Mouse (Mus musculus) urinary bladder, adult 18-20 months (tissue): Measurements from ENCODE around the gene Nova1.
A peak's percentile ranks its signal among the peaks of the same experiment; 100 is the strongest.

Experiments used
- DNase-seq, 2 experiments: peaks; one replicate each; pipeline ENCODE4 v3.0.0; 2022; ENCODE audit warnings: low spot score in 2 of 2, mixed read lengths in 2 of 2

Gene Nova1

DNA sequence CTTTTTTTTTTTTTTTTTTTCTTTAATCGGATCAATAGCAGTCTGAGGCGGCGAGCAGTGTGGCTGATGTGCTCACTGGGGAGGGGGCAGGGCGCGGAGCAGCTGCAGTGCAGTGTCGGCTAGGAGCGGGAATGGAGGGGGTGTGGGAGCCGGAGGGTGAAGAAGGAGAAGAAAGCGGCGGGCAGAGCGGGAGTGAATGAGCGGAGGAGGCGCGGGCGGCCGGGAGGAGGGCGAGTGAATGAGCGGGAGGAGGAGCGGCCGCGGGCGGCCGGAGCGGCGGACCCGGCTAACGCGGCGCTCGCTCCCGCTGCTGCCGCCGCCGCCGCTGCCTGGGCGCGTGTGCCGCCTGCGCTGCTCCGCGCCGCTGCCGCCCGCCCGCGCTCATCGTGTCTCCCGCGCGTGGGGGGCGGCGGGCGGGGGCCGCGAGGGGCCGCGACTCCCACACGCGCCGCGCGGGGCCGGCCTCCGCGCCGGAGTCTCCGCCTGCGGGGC, at the start of gene Nova1:
Gene Nova1, minus strand, starts transcription at position 74 of the 492 bp plus-strand sequence.
- DNase-seq, result peak; percentile 27 to 41

DNA sequence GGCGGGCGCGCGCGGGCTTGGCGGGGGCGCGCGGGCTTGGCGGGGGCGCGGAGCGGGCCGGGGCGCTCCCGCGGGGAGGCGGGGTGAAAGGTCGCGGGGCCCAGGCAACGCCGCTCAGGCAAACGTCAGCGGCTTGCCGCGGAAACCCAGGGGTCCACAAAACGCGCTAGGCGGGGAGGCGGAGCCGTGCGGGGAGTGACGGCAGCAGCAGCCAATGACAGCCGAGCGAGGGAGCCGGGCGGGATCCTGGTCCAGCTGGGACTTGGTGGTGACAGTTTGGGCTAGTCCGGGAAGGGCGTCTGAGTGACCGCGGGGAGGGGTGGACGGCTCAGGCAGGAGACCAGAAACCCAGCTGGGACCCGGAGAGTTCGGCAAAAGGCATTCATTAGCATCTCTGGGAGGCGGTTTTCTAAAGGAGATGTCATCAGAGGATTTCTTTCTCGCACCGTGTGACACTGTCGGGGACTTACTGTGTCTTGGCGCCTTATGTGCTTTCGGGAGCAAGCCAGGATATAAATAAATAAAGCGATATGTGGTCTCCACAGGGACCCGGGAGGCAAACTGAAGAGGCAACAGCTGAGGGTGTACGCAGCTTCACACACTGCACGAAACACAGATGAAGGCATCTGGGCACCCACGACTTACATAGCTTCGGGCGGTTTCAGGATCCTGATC, 756 bp upstream of the Nova1 start:
- DNase-seq, result peak; percentile 86 to 87

- peak; percentile 3 to 17 for DNase-seq
Observed at GRCm38 (mm10) chr12:46818021-46818855, 491 bp downstream of the Nova1 start.

DNA sequence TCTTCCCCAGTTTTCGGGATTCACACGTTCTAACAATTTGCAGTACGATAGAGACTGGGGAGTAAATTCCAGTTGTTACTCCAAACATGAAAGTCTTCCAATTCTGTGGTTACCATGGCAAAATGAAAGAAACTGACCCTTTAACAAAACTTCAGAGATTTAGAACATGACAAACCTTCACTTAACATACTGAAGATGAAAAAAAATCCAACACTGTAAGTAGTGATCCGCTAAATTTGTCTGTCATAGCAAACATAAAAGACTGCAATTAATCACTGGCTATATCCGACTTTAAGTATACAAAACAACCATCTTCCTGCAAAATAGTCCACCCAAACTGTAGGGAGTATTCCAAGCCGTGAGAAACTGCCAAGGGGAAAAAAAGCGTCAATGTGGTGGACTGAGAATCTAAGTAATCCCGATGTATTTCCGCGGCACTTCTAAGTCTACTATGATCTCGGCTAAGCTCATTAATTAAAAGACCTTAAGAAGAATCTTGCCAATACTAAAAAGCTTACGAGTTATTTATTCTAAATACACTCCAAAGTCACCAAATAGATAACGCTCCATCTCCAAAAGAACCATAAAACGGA, 1.4 kb downstream of the Nova1 start:
- DNase-seq, result no peak

DNA sequence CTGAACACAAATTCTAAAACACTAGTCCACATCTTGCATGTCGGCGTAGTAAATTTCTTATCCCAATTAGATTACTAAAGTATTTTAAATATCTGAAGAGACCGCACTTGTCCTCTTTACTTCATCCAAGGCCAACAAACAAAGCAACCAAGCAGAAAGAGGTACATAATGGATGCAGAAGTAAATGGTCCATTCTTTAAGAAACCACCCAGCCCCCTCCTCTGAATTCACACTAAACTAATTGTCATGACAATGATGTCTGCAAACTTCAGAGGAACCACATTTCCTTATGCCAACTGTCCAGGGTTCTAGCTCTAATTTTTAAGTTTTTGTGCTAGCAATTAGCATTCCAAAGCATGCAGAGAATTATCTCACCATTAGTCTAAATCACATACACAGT, 2.4 kb downstream of the Nova1 start:
- DNase-seq, result no peak

DNA sequence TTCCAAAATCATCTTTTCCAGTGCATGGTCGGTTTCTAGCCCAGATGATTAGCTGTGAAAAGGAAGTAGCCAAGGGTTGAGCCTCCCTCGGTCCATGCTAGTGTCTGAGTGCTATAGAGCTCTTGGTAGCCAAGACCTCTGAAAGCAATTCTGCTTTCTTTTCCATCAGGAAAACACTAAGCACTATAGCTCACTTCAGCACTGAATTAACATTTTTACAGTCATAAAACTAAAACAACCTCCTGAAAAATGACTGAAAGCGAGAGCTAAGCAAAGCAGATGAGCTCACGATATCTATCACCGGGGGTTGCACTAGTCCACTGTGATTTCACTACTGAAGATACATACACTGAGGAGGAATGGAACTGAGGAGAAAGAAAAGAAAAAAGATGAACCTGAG, 3.0 kb downstream of the Nova1 start:
- DNase-seq, result no peak

- no peak for DNase-seq
Observed at GRCm38 (mm10) chr12:46814820-46815219, 3.9 kb downstream of the Nova1 start.

- no peak for DNase-seq
Observed at GRCm38 (mm10) chr12:46801311-46801710, 17.4 kb downstream of the Nova1 start.

GRCm38 (mm10) chr12:46782301-46783280, 36.1 kb downstream of the Nova1 start:
- DNase-seq, result no peak

DNA sequence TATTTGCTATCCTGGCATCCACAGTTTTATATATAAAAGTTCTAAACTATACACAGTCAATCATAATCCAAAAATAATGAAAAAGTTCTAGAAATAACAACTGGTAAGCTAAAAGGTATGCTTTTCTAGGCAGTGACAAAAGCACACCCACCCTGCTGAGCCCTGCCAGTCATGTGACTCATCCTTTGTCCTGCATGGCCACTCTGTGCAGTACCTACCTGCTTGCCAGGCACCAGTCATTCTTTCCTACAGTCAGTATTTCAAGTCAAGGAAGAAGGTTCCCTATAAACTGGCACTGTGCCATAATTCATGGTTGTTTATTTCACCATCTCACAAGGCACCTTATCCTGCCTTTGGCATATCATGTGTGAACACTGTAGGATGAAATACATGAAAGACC, 37.2 kb downstream of the Nova1 start:
- no peak for DNase-seq

DNA sequence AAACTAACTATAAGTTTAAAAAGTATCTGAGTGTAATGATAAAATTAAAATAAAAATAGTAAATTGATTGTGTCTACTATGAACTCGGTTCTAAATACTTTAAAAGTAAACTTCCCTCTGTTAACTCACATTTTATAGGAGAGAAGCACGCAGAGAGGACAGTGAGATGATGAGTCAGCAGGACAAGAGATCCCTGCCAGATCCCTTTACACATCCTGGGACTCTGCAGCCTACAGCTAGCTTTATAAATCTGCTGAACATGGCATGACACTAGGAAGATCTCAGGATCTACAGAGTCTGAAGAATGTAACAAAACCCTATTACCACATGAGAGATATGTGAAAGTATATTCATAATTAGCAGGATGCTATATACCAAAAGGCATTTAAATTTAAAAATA, 37.7 kb downstream of the Nova1 start:
- no peak for DNase-seq

DNA sequence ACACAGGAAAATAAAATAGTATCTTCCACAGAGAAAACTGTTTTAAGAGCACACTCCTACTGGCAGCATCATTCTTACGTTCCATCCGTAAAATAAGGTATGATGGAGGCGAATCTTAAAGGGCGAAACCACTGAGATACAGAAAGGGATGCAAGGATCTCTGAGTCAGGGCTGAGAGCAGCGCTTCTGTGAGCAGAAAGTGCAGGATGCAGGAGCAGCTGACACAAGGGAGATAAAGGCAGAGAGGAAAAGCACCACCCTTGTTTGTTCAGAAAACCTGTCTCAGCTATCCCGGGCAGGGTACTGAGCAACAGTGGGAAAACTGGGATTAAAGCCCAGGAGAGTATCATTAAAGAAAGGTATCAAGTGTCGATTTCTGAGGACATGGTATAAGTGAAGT, 59.3 kb downstream of the Nova1 start:
- no peak for DNase-seq

- DNase-seq, result no peak
Observed at GRCm38 (mm10) chr12:46754325-46754848, 64.3 kb downstream of the Nova1 start.

DNA sequence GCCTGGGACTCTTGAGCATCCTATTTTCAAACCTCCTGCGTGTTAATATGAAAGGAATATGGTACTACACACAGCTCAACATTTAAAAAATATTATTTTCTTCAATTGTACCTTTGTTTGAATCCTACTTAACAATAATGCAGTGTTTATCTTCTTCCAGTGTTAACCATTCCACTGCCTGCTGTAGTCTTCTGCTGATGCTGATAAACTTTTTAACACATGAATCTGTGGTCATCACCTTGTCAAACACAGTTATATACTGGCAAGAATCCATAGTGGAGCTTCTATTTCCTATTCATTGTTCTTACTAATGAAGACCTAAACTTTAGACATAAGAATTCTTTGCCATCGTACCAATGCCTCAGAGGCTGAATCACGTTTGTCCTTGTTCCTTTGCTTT, 65.6 kb downstream of the Nova1 start:
- DNase-seq, result no peak

DNA sequence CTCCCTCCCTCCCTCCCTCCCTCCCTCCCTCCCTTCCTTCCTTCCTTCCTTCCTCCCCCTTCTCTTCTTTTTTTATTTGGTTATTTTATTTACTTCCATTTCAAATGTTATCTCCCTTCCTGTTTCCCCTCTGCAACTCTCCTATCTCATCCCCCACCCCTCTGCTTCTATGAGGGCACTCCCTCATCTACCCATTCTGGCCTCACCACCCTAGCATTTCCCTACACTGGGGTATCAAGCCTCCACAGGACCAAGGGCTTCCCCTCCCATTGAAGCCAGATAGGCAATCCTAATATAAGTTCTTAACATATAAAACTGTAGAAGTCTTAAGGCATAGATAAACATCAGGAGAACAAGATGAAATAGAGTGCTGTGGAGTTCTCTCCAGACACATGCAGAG, 85.5 kb downstream of the Nova1 start:
- DNase-seq, result no peak

DNA sequence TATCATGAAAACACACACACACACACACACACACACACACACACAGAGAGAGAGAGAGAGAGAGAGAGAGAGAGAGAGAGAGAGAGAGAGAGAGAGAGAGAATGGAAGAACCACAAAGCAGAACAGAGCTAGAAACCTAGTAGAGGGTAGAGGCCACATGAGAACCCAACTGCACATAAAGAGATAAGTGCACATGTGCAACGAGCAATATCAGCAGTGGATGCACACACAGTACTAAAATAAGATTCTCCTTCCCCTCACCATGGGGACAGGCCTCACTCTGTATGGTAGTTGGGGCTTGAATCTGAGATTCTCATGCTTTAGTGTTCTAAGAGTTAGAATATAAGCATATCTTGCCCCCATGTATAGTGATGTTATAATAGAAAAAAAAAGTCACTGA, 86.8 kb downstream of the Nova1 start:
- DNase-seq, result no peak

- DNase-seq, result no peak
Observed at GRCm38 (mm10) chr12:46721914-46722313, 96.8 kb downstream of the Nova1 start.

DNA sequence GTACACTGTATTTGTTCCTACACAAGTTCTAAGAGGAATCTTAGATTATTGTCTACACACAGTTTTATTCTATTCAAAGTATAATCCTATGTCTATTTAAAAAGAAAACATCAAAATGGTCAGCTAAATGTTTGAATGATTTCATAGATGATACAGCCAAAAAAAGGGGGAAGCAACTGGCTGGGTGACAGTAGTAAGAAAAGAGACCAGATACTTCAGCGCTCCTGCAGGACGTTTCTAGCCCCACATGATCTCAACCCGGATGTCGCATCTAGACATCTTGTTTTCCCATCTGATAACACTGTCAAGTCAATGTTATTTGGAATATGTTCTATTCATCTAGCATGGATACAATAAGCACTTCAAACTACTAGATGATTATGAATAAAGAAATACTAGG, 99.7 kb downstream of the Nova1 start:
- DNase-seq, result no peak

GRCm38 (mm10) chr12:46710094-46710493, 108.6 kb downstream of the Nova1 start:
- DNase-seq, result no peak

DNA sequence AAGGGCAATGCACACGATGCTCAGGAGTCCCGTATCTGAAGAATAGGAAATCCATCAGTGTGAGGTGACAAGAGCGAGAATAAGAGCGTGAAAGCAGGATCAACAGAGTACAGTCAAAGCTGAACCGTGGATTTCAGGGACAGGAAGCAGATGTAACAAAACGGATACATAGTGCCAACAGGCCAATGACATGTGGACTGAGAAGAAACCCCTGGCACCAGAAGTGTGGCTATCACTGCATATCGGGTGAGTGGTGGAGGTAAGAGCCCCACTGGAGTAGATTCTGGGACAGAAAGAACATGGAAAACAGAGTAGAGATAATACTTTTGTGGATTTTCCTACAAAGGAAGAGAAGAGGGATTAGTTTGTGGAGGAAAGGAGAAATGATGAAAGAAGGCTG, 109.3 kb downstream of the Nova1 start:
- no peak for DNase-seq

DNA sequence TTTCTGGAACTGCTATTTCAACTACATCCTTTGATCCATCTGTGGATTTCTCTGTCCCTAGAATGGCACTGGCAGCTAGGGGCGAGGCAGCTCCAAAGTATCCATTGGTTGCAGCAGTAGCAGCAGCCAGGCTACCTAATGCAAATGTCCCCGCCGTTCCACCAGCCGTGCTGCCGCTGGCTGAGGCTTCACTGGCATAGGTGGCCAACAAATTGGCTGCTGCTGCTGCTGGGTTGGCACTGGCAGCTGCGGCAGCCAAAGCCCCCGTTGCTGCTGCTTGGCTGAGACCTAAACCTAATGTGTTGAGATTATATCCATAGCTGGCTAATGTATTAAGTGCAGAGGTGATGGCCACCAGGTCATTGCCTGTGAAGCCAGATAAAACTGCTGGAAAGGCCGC, 118.5 kb downstream of the Nova1 start:
- DNase-seq, result no peak
